8 mouse cellular contexts compared by ENCODE assay signal in the genomic region with DNA sequence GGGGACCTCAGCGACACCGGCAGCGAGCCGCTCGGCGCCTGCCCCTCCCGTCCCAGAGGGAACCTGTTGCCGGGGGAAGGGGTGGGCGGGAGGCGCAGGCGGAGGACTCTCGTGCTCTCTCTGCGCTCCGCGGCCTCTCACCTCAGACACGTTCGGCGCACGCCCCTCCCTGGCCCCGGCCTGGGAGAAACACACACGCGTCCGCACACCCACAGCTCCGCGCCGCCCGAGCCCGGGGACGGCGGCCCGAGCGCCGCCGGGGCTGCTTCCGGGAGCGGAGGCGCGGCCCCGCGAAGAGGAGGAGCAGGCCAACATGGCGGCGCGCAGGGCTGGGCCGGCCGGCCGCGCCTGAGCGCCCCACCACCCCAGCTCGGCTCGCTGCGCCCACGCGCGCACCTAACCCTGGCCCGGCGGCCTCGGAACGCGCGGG. TPM values are rescaled to one million over a fixed set of nuclear protein-coding genes. Genes with fewer than 3 reads are reported as not detected.
DNase-seq lines count a peak whose midpoint lies in the region; ATAC-seq lines count a peak whose summit lies in the region.

A gene (plus strand): TSS at position 293 of the 430 bp plus-strand sequence.

- peak within 1 kb of the TSS; percentile 92 for H3K27ac ChIP-seq in hindbrain, embryonic 14.5 days

- H3K4me2 ChIP-seq in hindbrain, embryonic 14.5 days (replicated peaks), result peak within 1 kb of the TSS; percentile 75

- peak; percentile 88 for ATAC-seq in hindbrain, embryonic 14.5 days (ENCODE audit: low FRiP score)

- peaks cover 24% of the 10 kb centered on the region for H3K4me1 ChIP-seq in hindbrain, embryonic 14.5 days (replicated peaks; ENCODE audit: control insufficient read depth, insufficient read depth, low read length)

- H3K9ac ChIP-seq in hindbrain, embryonic 14.5 days, result peak within 1 kb of the TSS; percentile 98

- H3K4me3 ChIP-seq in hindbrain, embryonic 14.5 days (replicated peaks; ENCODE audit: low read length), result peak within 1 kb of the TSS; percentile 91

- DNase-seq in R1 (ENCODE audit: low read depth, low spot score), result peak; percentile 64
- peak; percentile 69 to 70 for DNase-seq in cerebellum, postnatal 36 days
- peak; percentile 61 for DNase-seq in gastrocnemius, adult 18-20 months (ENCODE audit: low spot score)
- DNase-seq in hindbrain, embryonic 14.5 days (ENCODE audit: low spot score), result peak; percentile 56
- peak; percentile 52 to 75 for DNase-seq in left cerebral cortex, adult 18-20 months (ENCODE audit: low spot score in 2 of 2)
- DNase-seq in lung, postnatal 4 days, result peak; percentile 81 to 88
- peak; percentile 72 for DNase-seq in retina, embryonic 14.5 days (ENCODE audit: low spot score)
- DNase-seq in thymus, postnatal 36 days, result peak; percentile 81 to 85

- WGBS in hindbrain, embryonic 14.5 days, result 0% methylated on average over 39 of the region's 60 CpGs

- no peaks in the 10 kb centered on the region for H3K36me3 ChIP-seq in hindbrain, embryonic 14.5 days (replicated peaks; ENCODE audit: control insufficient read depth, insufficient read depth)

- no peaks in the 10 kb centered on the region for H3K27me3 ChIP-seq in hindbrain, embryonic 14.5 days (ENCODE audit: control insufficient read depth, insufficient read depth, low read length)

- no peaks in the 10 kb centered on the region for H3K9me3 ChIP-seq in hindbrain, embryonic 14.5 days (ENCODE audit: control insufficient read depth, low read length)

RNA-seq across cellular contexts. Expression of the gene that starts here (rescaled TPM):
- 10 to 100 TPM; 61.6 to 71.1 TPM for total RNA-seq in gastrocnemius, adult 18-20 months (2021)
- polyA plus RNA-seq in hindbrain, embryonic 14.5 days (2014; fragmentation: Nextera tagmentation; extraction: Ambion mirVana), result 12.9 and 13.0 TPM in 2 replicates
- total RNA-seq in left cerebral cortex, adult 18-20 months (2021), result 10 to 100 TPM; 39.3 to 39.4 TPM

Comparison
In these comparisons a context has a peak if more than half of its experiments do, and no peak if none do; other contexts are left out.
1. Peak in every context shown above with its lines: DNase-seq, ATAC-seq, H3K4me3 ChIP-seq and H3K27ac ChIP-seq.